Mouse (Mus musculus): ENCODE measurements at regions not wholly inside any gene's neighbourhood (a gene's known extent, or its start where the extent isn't known, plus 50 kb on each side); places are given as distances from the start of the nearest gene placed in this dataset.

DNA sequence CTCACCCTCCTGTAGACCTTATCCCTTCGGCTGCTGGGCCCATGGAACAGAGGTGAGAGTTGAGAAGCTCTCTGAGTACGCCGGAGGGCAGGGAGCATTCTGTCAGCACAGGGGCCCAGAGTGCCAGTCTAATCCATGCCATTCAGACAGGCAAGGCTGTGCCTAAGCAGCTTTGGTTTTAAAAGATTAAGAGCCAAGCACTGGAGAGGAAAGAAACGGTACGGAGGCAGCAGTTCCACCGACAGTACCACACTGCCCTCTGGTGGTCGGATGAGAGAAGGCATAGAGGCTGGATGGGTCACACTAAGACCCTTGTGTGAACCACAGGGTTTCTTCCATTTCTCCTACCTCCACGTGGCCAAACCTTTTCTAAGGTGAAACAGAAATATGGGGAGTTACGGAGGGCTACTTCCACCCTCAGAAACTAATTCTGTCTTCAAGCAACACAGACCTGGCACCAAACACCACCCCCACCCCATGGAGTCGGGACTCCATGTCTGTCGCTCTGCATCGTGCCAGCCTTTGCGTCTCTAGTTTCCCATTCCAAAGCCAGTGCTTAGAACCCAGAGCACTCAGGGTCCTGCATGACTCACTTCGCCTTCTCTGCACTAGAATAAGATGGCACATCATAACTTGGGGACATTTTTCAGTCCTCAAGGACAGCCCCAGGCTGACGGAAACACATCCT is 297.9 kb downstream of the Tns1 start:
- Histone ChIP-seq H3K36me3 (ENCODE audit: control insufficient read depth in 1 of 2, insufficient read depth in 2 of 2, low read length in 2 of 2) (no peaks in the 10 kb centered on the region), H3K9me3 (replicated peaks; ENCODE audit: insufficient read depth, low read length) (no peaks in the 10 kb centered on the region), H3K4me3 (ENCODE audit: control insufficient read depth in 1 of 2, insufficient read depth in 1 of 2, low read depth in 2 of 2, low read length in 2 of 2) (no peak overlapping the region), H3K4me1 (ENCODE audit: control insufficient read depth in 1 of 2, insufficient read depth in 2 of 2, low read length in 2 of 2) (no peaks in the 10 kb centered on the region), H3K79me2 (ENCODE audit: control insufficient read depth, insufficient read depth, low read length, poor library complexity) (no peaks in the 10 kb centered on the region), H3K9ac (ENCODE audit: control insufficient read depth, low read depth, low read length, poor library complexity, severe bottlenecking) (no peak overlapping the region), H3K27ac (ENCODE audit: control insufficient read depth, low read depth, low read length) (no peak overlapping the region), H3K27me3 (ENCODE audit: control insufficient read depth in 1 of 2, insufficient read depth in 2 of 2, low read length in 2 of 2) (no peaks in the 10 kb centered on the region)
- TF ChIP-seq RAD21 (IDR thresholded peaks at IDR 0.05; ENCODE audit: low read depth, low read length) (peak; percentile 79), TAL1 (IDR thresholded peaks at IDR 0.05; ENCODE audit: low read length) (no peak), CTCF (IDR thresholded peaks at IDR 0.05 in 2 of 3, conservative IDR thresholded peaks at IDR 0.05 in 1 of 3; ENCODE audit: control insufficient read depth in 1 of 3, insufficient read depth in 1 of 3, low read depth in 2 of 3, low read length in 3 of 3, poor library complexity in 1 of 3, severe bottlenecking in 1 of 3) (peak; percentile 74 to 91 (median 87)), SMC3 (IDR thresholded peaks at IDR 0.05; ENCODE audit: low read depth, low read length) (peak; percentile 76), BHLHE40 (IDR thresholded peaks at IDR 0.05; ENCODE audit: borderline replicate concordance, low read depth, low read length) (no peak), NRF1 (IDR thresholded peaks at IDR 0.05; ENCODE audit: insufficient read depth, low read depth, low read length, poor library complexity, severe bottlenecking) (no peak), POLR2A (IDR thresholded peaks at IDR 0.05; ENCODE audit: control insufficient read depth in 1 of 2, insufficient read depth in 1 of 2, low read depth in 1 of 2, low read length in 2 of 2, poor library complexity in 1 of 2) (no peak), ZC3H11A (IDR thresholded peaks at IDR 0.05; ENCODE audit: low read depth, low read length) (peak; percentile 49; the same call in 1 of the 2 replicates), MEF2A (IDR thresholded peaks at IDR 0.05; ENCODE audit: extremely low read depth, insufficient replicate concordance, low read depth, low read length, poor library complexity, severe bottlenecking) (no peak)
- peak; percentile 37 for DNase-seq (ENCODE audit: low read depth, low spot score)

- no peak overlapping the region for H3K9ac ChIP-seq (ENCODE audit: control insufficient read depth, low read depth, low read length, poor library complexity, severe bottlenecking)
- no peaks in the 10 kb centered on the region for H3K36me3 ChIP-seq (ENCODE audit: control insufficient read depth in 1 of 2, insufficient read depth in 2 of 2, low read length in 2 of 2)
- no peaks in the 10 kb centered on the region for H3K27me3 ChIP-seq (ENCODE audit: control insufficient read depth in 1 of 2, insufficient read depth in 2 of 2, low read length in 2 of 2)
- H3K9me3 ChIP-seq (replicated peaks; ENCODE audit: insufficient read depth, low read length): no peaks in the 10 kb centered on the region
- no peak for TF ChIP-seq ZKSCAN1 (IDR thresholded peaks at IDR 0.05; ENCODE audit: low read depth, low read length)
- no peak for TF ChIP-seq CTCF (IDR thresholded peaks at IDR 0.05 in 2 of 3, conservative IDR thresholded peaks at IDR 0.05 in 1 of 3; ENCODE audit: control insufficient read depth in 1 of 3, insufficient read depth in 1 of 3, low read depth in 2 of 3, low read length in 3 of 3, poor library complexity in 1 of 3, severe bottlenecking in 1 of 3)
- TF ChIP-seq POLR2AphosphoS5 (IDR thresholded peaks at IDR 0.05; ENCODE audit: borderline replicate concordance, low read depth, low read length): no peak
- TF ChIP-seq MEF2A (IDR thresholded peaks at IDR 0.05; ENCODE audit: extremely low read depth, insufficient replicate concordance, low read depth, low read length, poor library complexity, severe bottlenecking): no peak
- no peak for TF ChIP-seq GABPA (IDR thresholded peaks at IDR 0.05; ENCODE audit: low read depth, low read length)
- DNase-seq (ENCODE audit: low read depth, low spot score): no peak
- no peaks in the 10 kb centered on the region for H3K79me2 ChIP-seq (ENCODE audit: control insufficient read depth, insufficient read depth, low read length, poor library complexity)
- H3K4me3 ChIP-seq (ENCODE audit: control insufficient read depth in 1 of 2, insufficient read depth in 1 of 2, low read depth in 2 of 2, low read length in 2 of 2): no peak overlapping the region
- H3K27ac ChIP-seq (ENCODE audit: control insufficient read depth, low read depth, low read length): no peak overlapping the region
- H3K4me1 ChIP-seq (ENCODE audit: control insufficient read depth in 1 of 2, insufficient read depth in 2 of 2, low read length in 2 of 2): no peaks in the 10 kb centered on the region
These were observed 299.7 kb downstream of the Tns1 start for GRCm38 (mm10) chr1:73824406-73825184.
